Mouse (Mus musculus): Measurements from ENCODE around the gene Herc6. TPM values are rescaled to one million over a fixed set of nuclear protein-coding genes. Genes with fewer than 3 reads are reported as not detected.

Herc6 gene
- 1.3 and 1.7 TPM in 2 replicates for polyA plus RNA-seq (2021; fragmentation: Nextera tagmentation)
- long read RNA-seq, experiment 1, partial matches to known transcripts: 2 of 2 reads
- long read RNA-seq, experiment 1, other reads (novel, unspliced or antisense): 0 of 2 reads
- long read RNA-seq, experiment 2, full-length matches to known transcripts: 1 of 4 reads
- long read RNA-seq, experiment 2, partial matches to known transcripts: 2 of 4 reads
- long read RNA-seq, experiment 2, other reads (novel, unspliced or antisense): 1 of 4 reads

GRCm38 (mm10) chr6:57580881-57581548 is at the start of gene Herc6:
Gene Herc6 (plus strand): TSS chr6:57581000.

GRCm38 (mm10) chr6:57535386-57535936 is 45.3 kb upstream of the Herc6 start, which contains the start of gene Ppm1k:
Gene Ppm1k (minus strand): TSS chr6:57535468.

GRCm38 (mm10) chr6:57691467-57692261 is 110.9 kb downstream of the Herc6 start, which contains the start of gene Pyurf:
Gene Pyurf (minus strand): TSS chr6:57692078.

GRCm38 (mm10) chr6:57702376-57702742 is 121.6 kb downstream of the Herc6 start, which contains the start of gene Lancl2:
Gene Lancl2 (plus strand): TSS chr6:57702540.

Other genes starting within 250 kb of the Herc6 start
- gene Vmn1r17, start 217.3 kb upstream of the Herc6 start, polyA plus RNA-seq (2021; fragmentation: Nextera tagmentation): not detected in 2 replicates
- not detected in 2 replicates for gene Vmn1r18, start 185.2 kb upstream of the Herc6 start, polyA plus RNA-seq (2021; fragmentation: Nextera tagmentation)
- not detected in 2 replicates for gene Vmn1r19, start 177.2 kb upstream of the Herc6 start, polyA plus RNA-seq (2021; fragmentation: Nextera tagmentation)
- not detected in 2 replicates for gene Vmn1r20, start 152.1 kb upstream of the Herc6 start, polyA plus RNA-seq (2021; fragmentation: Nextera tagmentation)
- gene Ppm1k, start 45.5 kb upstream of the Herc6 start, polyA plus RNA-seq (2021; fragmentation: Nextera tagmentation): 14.0 and 19.4 TPM in 2 replicates
- gene Pyurf, start 111.1 kb downstream of the Herc6 start, polyA plus RNA-seq (2021; fragmentation: Nextera tagmentation): 11.2 and 12.1 TPM in 2 replicates
- 34.1 and 34.4 TPM in 2 replicates for gene Lancl2, start 121.5 kb downstream of the Herc6 start, polyA plus RNA-seq (2021; fragmentation: Nextera tagmentation)
- gene Vopp1, start 244.2 kb downstream of the Herc6 start, polyA plus RNA-seq (2021; fragmentation: Nextera tagmentation): 34.6 and 37.1 TPM in 2 replicates